Mouse (Mus musculus) neural tube, embryonic 11.5 days (tissue): Measurements from ENCODE around the gene Mical2. TPM values are rescaled to one million over a fixed set of nuclear protein-coding genes. Genes with fewer than 3 reads are reported as not detected.

Experiments
- ATAC-seq: fragments of 200-750 bp; cut with Nextera tagmentation; 2 replicates; pipeline ENCODE4 v1.8.0; 2017; ENCODE audit warnings: moderate number of reproducible peaks, mild to moderate bottlenecking, moderate TSS enrichment, moderate library complexity; ENCODE audit not compliant: insufficient read depth, low FRiP score, low TSS enrichment
- DNase-seq: peaks from one replicate; pipeline ENCODE4 v3.0.0-alpha.2; 2015; ENCODE audit warnings: low spot score
- H3K27ac ChIP-seq: fragments of 300-500 bp; sonication (generic); 2 replicates; pipeline ENCODE4 v1.5.1; 2014; ENCODE audit warnings: low read depth, mild to moderate bottlenecking, low read length
- H3K27me3 ChIP-seq: fragments of 300-500 bp; sonication (generic); 2 replicates; pipeline ENCODE4 v1.6.1; 2014; ENCODE audit warnings: mild to moderate bottlenecking, low read length, mixed read lengths; ENCODE audit not compliant: control insufficient read depth, insufficient read depth
- H3K36me3 ChIP-seq: fragments of 300-500 bp; sonication (generic); 2 replicates; pipeline ENCODE4 v1.6.1; 2014; ENCODE audit warnings: mild to moderate bottlenecking, low read length, moderate library complexity, mixed read lengths; ENCODE audit not compliant: control insufficient read depth, insufficient read depth
- H3K4me1 ChIP-seq: fragments of 300-500 bp; sonication (generic); 2 replicates; pipeline ENCODE4 v1.6.1; 2014; ENCODE audit warnings: low read length, mixed read lengths; ENCODE audit not compliant: control insufficient read depth, insufficient read depth
- H3K4me2 ChIP-seq: fragments of 300-500 bp; sonication (generic); 2 replicates; pipeline ENCODE4 v1.6.1; 2014; ENCODE audit warnings: low read depth, mild to moderate bottlenecking, moderate library complexity
- H3K4me3 ChIP-seq: fragments of 300-500 bp; sonication (generic); 2 replicates; pipeline ENCODE4 v1.5.1; 2014; ENCODE audit warnings: low read depth, low read length
- H3K9ac ChIP-seq: fragments of 300-500 bp; sonication (generic); 2 replicates; pipeline ENCODE4 v1.6.1; 2014; ENCODE audit warnings: mild to moderate bottlenecking, low read length
- H3K9me3 ChIP-seq: fragments of 300-500 bp; sonication (generic); 2 replicates; pipeline ENCODE4 v1.6.1; 2016; ENCODE audit warnings: low read length; ENCODE audit not compliant: control insufficient read depth
- WGBS: fragments of 180-500 bp; shearing (Covaris S2); extraction: QIAGEN DNeasy Blood & Tissue Kit; methylation state at CpG from one replicate; pipeline ENCODE4 v1.1.7; 2014; 5-methylcytosine and 5-hydroxymethylcytosine counted together
- polyA plus RNA-seq: library from polyadenylated mRNA; unstranded; fragments of >200 nt; fragmentation: Nextera tagmentation; extraction: Ambion mirVana; gene quantifications from 2 replicates; pipeline ENCODE4 v1.2.1, GENCODE M21; 2014

Mical2 gene
- polyA plus RNA-seq, 1 experiment from 2014 or later, result 1.6 TPM

DNA sequence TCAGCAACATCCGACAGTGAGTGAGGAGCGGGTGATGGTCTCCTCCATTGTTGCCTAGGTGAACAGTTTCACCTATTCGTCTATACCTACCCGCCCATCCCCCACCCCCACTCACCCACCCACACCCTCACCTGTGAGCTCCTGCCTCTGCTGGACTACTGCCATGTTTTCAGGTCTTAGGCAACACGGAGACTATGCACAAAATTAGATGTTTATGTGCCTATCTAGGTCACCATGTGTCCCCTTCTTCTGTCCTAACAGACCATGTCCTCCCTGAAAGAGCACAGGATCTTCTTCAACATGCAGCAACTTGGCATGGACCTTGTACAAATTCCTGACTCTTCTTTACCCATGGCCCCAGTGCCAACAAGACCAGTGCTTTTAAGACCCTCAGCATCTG is 74.5 kb downstream of the Mical2 start:
- 88% methylated on average over 5 of the region's 5 CpGs for WGBS
- no peaks in the 10 kb centered on the region for H3K4me1 ChIP-seq
- no peak for ATAC-seq
- no peak overlapping the region for H3K4me2 ChIP-seq
- DNase-seq, result no peak
- H3K27ac ChIP-seq, result no peak overlapping the region
- no peaks in the 10 kb centered on the region for H3K36me3 ChIP-seq
- no peaks in the 10 kb centered on the region for H3K27me3 ChIP-seq
- H3K4me3 ChIP-seq, result no peak overlapping the region
- no peak overlapping the region for H3K9ac ChIP-seq
- no peaks in the 10 kb centered on the region for H3K9me3 ChIP-seq

DNA sequence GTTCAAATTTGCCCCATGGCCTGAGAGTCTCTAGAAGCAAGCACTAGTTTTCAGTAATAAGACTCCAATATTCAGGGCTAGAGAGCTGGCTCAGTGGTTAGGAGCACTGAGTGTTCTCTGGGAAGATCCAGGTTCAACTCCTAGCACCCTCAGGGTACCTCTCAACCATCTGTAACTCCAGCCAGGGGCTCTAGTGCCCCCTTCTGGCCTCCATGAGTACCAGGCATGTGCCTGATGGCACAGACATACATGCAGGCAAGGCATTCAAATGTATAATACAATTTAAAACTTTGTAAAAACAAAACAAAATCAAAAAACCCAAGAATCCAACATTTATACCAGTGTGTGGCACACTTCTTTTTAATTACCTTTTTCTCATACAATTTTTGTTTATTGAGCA is 75.4 kb downstream of the Mical2 start:
- no peak overlapping the region for H3K27ac ChIP-seq
- H3K36me3 ChIP-seq, result no peaks in the 10 kb centered on the region
- ATAC-seq, result no peak
- H3K4me3 ChIP-seq, result no peak overlapping the region
- no peak for DNase-seq
- H3K4me1 ChIP-seq, result no peaks in the 10 kb centered on the region
- no peaks in the 10 kb centered on the region for H3K9me3 ChIP-seq
- no peak overlapping the region for H3K4me2 ChIP-seq
- no peaks in the 10 kb centered on the region for H3K27me3 ChIP-seq
- H3K9ac ChIP-seq, result no peak overlapping the region

DNA sequence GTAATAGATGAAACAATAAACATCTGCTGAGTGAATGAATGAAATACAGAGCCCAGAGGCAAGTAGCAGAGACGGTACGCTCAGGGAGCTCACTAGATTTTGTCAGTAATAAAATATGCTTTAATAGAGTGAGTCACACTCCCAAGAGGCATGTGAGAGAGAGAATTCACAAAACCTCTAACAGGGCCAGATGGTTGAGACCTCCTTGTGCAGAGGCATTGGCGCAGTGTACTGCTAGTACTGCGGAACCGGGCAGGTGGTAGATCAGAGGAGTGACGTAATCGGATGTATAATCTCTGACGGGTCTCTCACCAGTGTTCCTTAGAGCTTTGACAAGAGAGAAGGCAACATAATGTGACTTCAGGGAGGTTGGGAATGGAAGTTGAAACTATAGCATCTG is 78.7 kb downstream of the Mical2 start:
- Histone ChIP-seq H3K4me1 (no peaks in the 10 kb centered on the region), H3K27me3 (no peaks in the 10 kb centered on the region), H3K27ac (no peak overlapping the region), H3K4me2 (no peak overlapping the region), H3K4me3 (no peak overlapping the region), H3K9me3 (no peaks in the 10 kb centered on the region), H3K9ac (no peak overlapping the region), H3K36me3 (no peaks in the 10 kb centered on the region)
- no peak for ATAC-seq
- WGBS, result 85% methylated on average over 8 of the region's 8 CpGs
- DNase-seq, result no peak

DNA sequence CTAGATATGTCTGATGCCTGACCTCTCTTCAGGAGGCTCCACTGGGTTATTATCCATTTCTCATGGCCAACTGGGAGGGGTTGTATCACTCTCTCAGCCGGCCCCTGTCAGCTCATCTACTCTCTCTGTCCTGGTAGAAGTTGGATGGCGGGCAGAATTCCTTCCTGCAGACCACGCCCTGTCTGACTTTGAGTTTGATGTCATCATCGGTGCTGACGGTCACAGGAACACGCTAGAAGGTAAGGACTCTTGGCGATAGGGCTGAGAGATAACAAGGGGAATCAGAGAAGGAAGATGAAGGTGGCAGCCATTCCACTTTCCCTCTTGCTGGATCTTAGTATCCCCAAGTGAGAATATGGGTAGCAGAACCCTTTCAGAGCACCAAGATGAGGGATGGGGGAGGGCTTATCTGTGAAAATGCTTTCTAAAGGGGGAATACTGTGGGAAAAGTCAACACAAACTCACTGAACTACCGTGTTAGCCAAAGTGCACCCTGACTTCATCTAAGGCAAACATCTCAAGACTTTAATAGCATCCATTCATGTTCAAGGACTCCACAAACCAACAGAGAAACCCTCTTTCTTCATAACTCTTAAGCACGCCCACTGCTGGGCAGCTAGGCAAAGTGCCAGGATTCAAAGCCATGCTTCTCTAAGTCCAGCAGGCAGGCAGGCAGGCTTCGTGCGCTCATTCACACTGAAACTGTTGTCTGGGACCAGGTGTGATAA is 83.8 kb downstream of the Mical2 start:
- no peak for ATAC-seq

DNA sequence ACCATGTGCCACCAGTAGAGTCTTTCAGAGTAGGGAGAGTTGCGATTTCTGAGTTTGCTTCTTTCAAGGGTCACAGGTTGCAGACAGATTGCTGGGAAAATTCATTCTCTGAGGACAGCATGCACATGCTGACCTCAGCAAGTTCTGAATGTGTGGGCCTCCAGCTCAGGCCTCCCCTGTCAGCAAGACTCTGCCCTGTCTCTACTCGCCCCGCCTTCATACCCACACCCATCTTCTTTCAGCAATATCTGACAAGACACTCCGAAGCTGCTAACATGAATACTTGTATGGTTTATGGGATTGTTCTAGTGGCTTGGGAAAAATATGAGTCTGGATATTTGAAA is 84.3 kb downstream of the Mical2 start:
- Histone ChIP-seq H3K27ac (no peak overlapping the region), H3K9me3 (no peaks in the 10 kb centered on the region), H3K4me1 (0 out of 2 replicates have a peak, but pooled peaks cover 3% of the 10 kb centered on the region), H3K4me2 (no peak overlapping the region), H3K36me3 (no peaks in the 10 kb centered on the region), H3K4me3 (no peak overlapping the region), H3K27me3 (no peaks in the 10 kb centered on the region), H3K9ac (no peak overlapping the region)
- DNase-seq, result no peak
- no peak for ATAC-seq
- 90% methylated on average over 4 of the region's 4 CpGs for WGBS

More for the DNA sequence above, 83.8 kb downstream of the Mical2 start:
- H3K4me3 ChIP-seq, result no peak overlapping the region
- no peaks in the 10 kb centered on the region for H3K9me3 ChIP-seq
- H3K4me2 ChIP-seq, result no peak overlapping the region
- 93% methylated on average over 11 of the region's 11 CpGs for WGBS
- H3K36me3 ChIP-seq, result no peaks in the 10 kb centered on the region
- H3K27me3 ChIP-seq, result no peaks in the 10 kb centered on the region
- DNase-seq, result no peak
- H3K27ac ChIP-seq, result no peak overlapping the region
- no peak overlapping the region for H3K9ac ChIP-seq
- H3K4me1 ChIP-seq, result 0 out of 2 replicates have a peak, but pooled peaks cover 3% of the 10 kb centered on the region

DNA sequence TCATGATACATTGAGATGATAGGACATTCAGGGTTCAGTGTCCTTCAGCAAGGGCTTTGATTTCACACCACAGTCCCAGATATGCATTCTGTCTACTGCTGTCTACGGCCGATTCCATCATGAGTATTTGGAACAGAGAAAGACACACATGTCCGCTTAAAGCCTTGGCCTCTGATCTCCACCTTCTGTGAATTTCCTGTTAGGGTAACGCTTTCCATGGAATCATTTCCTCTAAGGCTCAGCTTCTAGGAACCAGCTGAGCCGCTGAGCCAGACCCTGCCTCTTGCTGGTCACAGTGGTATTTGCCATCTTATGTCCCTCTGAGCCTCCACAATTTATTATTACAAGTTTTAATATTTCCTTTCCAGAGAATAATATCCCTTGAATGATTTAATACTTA is 87.6 kb downstream of the Mical2 start:
- ATAC-seq (no peak), DNase-seq (no peak)
- Histone ChIP-seq H3K9ac (no peak overlapping the region), H3K4me3 (no peak overlapping the region), H3K4me2 (no peak overlapping the region), H3K4me1 (0 out of 2 replicates have a peak, but pooled peaks cover 3% of the 10 kb centered on the region), H3K27ac (no peak overlapping the region), H3K9me3 (no peaks in the 10 kb centered on the region), H3K27me3 (no peaks in the 10 kb centered on the region), H3K36me3 (no peaks in the 10 kb centered on the region)
- WGBS, result 82% methylated on average over 5 of the region's 5 CpGs

DNA sequence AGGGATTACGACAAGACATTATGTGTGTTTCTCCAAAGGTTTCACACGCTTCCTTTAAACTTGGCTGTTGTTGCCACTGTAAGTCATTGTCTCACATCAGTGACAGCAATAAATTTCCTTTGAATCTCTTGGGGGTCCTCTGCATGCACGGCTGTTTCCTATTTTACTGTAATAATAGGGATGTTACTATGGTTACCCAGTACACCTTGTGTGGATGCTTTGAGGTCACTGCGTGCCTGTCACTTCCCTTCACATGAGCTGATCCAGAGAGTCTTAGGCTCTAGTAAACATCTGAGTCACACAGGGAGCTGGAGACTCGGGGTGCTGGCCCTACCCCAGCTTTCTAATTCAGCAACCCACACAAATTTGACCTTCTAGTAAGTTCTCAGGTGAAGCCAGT is 88.0 kb downstream of the Mical2 start:
- WGBS, result 43% methylated on average over 5 of the region's 5 CpGs
- Histone ChIP-seq H3K4me1 (0 out of 2 replicates have a peak, but pooled peaks cover 3% of the 10 kb centered on the region), H3K4me2 (no peak overlapping the region), H3K27ac (no peak overlapping the region), H3K9me3 (no peaks in the 10 kb centered on the region), H3K36me3 (no peaks in the 10 kb centered on the region), H3K27me3 (no peaks in the 10 kb centered on the region), H3K9ac (no peak overlapping the region), H3K4me3 (no peak overlapping the region)
- ATAC-seq (no peak), DNase-seq (no peak)

DNA sequence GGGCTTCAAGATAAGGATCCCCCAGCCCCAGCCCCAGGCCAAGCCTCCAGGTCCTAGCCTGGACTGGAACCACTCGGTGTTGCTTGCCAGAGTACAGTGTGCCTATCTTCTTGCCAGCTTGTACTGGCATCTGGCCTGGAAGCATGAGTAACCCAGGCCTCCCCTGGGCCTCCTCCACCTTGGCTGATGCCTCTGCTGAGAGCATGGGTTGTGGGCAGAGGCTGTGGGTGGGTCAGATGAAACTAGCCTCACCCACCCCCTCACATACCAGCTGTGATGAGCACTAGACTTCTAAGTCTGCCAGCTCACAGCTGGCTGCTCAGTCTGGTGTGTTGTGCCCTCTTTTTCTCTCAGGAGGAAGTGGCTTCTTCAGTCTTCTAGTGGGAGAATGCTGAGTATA is 90.6 kb downstream of the Mical2 start:
- Histone ChIP-seq H3K9ac (no peak overlapping the region), H3K9me3 (no peaks in the 10 kb centered on the region), H3K27me3 (no peaks in the 10 kb centered on the region), H3K4me2 (no peak overlapping the region), H3K27ac (no peak overlapping the region), H3K36me3 (no peaks in the 10 kb centered on the region), H3K4me3 (no peak overlapping the region), H3K4me1 (0 out of 2 replicates have a peak, but pooled peaks cover 3% of the 10 kb centered on the region)
- ATAC-seq, result no peak
- no peak for DNase-seq
- 100% methylated on average over 1 of the region's 1 CpGs for WGBS

DNA sequence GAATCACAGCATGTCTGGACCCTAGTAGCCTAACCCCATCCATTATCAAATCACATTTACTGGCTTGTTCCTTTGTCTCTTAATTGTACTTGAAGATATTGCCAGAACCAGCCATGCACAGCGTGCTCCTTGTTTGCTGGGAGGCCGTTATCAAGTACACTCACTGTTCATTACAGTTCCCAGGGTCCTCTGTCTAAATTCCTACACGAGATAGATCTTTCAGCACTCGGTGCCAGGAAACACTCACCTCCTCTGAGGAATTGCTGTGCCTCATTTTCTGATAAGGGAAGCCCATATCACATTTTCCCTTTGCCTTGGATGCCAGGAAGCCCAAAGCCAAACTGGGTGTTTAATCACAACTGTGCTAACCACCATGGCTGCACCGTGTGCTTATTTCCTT is 91.8 kb downstream of the Mical2 start:
- 79% methylated on average over 5 of the region's 5 CpGs for whole genome bisulfite sequencing
- no peak overlapping the region for H3K4me3 ChIP-seq

More for the DNA sequence above, 91.8 kb downstream of the Mical2 start:
- ATAC-seq, result no peak
- Histone ChIP-seq H3K9ac (no peak overlapping the region), H3K4me1 (0 out of 2 replicates have a peak, but pooled peaks cover 3% of the 10 kb centered on the region), H3K27me3 (no peaks in the 10 kb centered on the region), H3K9me3 (no peaks in the 10 kb centered on the region), H3K36me3 (no peaks in the 10 kb centered on the region), H3K4me2 (no peak overlapping the region), H3K27ac (no peak overlapping the region)
- no peak for DNase-seq
